Mouse (Mus musculus): ENCODE results near the gene Hpgds. TPM values are rescaled to one million over a fixed set of nuclear protein-coding genes. Genes with fewer than 3 reads are reported as not detected.

The Hpgds gene
- total RNA-seq, 2 experiments from 2014 or later, result 2.2 to 2.4 TPM

Other genes with a start within 250 kb of the Hpgds start
- gene Smarcad1, start 102.3 kb downstream of the Hpgds start, total RNA-seq (2021), result 10 to 100 TPM; 64.5 to 71.6 TPM
- gene C130060K24Rik, start 236.2 kb upstream of the Hpgds start, total RNA-seq (2021), result under 1 TPM; 0.12 to 0.18 TPM

All from left cerebral cortex, postnatal 4 days (tissue).